Mouse (Mus musculus): ENCODE results near the gene Ccdc130. TPM values are rescaled to one million over a fixed set of nuclear protein-coding genes. Genes with fewer than 3 reads are reported as not detected.

Gene Ccdc130
- polyA plus RNA-seq, 1 experiment from 2014 or later, result 26.6 TPM

GRCm38 (mm10) chr8:84272302-84272701 is 2.1 kb upstream of the Ccdc130 start:
- Histone ChIP-seq H3K4me3 (no peak overlapping the region), H3K4me1 (peaks cover 14% of the 10 kb centered on the region), H3K4me2 (no peak overlapping the region), H3K27me3 (replicated peaks) (no peaks in the 10 kb centered on the region), H3K27ac (no peak overlapping the region), H3K36me3 (replicated peaks) (no peaks in the 10 kb centered on the region), H3K9me3 (no peaks in the 10 kb centered on the region), H3K9ac (no peak overlapping the region)
- 88% methylated on average over 4 of the region's 4 CpGs for WGBS
- no peak for ATAC-seq (replicated peaks)

- Histone ChIP-seq H3K4me3 (no peak overlapping the region), H3K27me3 (replicated peaks) (no peaks in the 10 kb centered on the region), H3K36me3 (replicated peaks) (peaks cover 62% of the 10 kb centered on the region), H3K9me3 (no peaks in the 10 kb centered on the region), H3K9ac (no peak overlapping the region), H3K4me1 (peaks cover 14% of the 10 kb centered on the region), H3K4me2 (no peak overlapping the region), H3K27ac (no peak overlapping the region)
- ATAC-seq (replicated peaks), result no peak
- 95% methylated on average over 4 of the region's 4 CpGs for WGBS
Observed at GRCm38 (mm10) chr8:84261098-84261497, 9.1 kb downstream of the Ccdc130 start.

- H3K9me3 ChIP-seq, result no peaks in the 10 kb centered on the region
- H3K4me2 ChIP-seq, result peak within 1 kb of the TSS; percentile 97
- H3K9ac ChIP-seq, result peak within 1 kb of the TSS; percentile 89
- ATAC-seq (replicated peaks), result peak; percentile 90
- H3K4me1 ChIP-seq, result peaks cover 18% of the 10 kb centered on the region
- H3K27ac ChIP-seq, result peak within 1 kb of the TSS; percentile 85
- no peaks in the 10 kb centered on the region for H3K27me3 ChIP-seq (replicated peaks)
- under 1% methylated on average over 64 of the region's 64 CpGs for WGBS
- peaks cover 41% of the 10 kb centered on the region for H3K36me3 ChIP-seq (replicated peaks)
- H3K4me3 ChIP-seq, result peak within 1 kb of the TSS; percentile 88
Observed at GRCm38 (mm10) chr8:84256822-84257610, 13.2 kb downstream of the Ccdc130 start, which contains the start of gene Mri1. TSS of gene Mri1 (minus strand) at chr8:84257326.

GRCm38 (mm10) chr8:84256458-84256821 is 13.7 kb downstream of the Ccdc130 start:
- ATAC-seq (replicated peaks), result peak; percentile 40
- 14% methylated on average over 6 of the region's 6 CpGs for WGBS
- peaks cover 36% of the 10 kb centered on the region for H3K36me3 ChIP-seq (replicated peaks)

GRCm38 (mm10) chr8:84255858-84256257 is 14.3 kb downstream of the Ccdc130 start:
- Histone ChIP-seq H3K4me2 (peak overlapping the region; percentile 97), H3K4me3 (peak overlapping the region; percentile 88), H3K9me3 (no peaks in the 10 kb centered on the region), H3K27me3 (replicated peaks) (no peaks in the 10 kb centered on the region), H3K9ac (peak overlapping the region; percentile 89; the same call in 1 of the 2 replicates), H3K27ac (no peak overlapping the region), H3K36me3 (replicated peaks) (peaks cover 32% of the 10 kb centered on the region), H3K4me1 (peaks cover 18% of the 10 kb centered on the region)
- ATAC-seq (replicated peaks), result no peak
- WGBS, result 83% methylated on average over 3 of the region's 3 CpGs

More at GRCm38 (mm10) chr8:84256458-84256821, 13.7 kb downstream of the Ccdc130 start:
- Histone ChIP-seq H3K27ac (peak overlapping the region; percentile 85), H3K4me1 (peaks cover 18% of the 10 kb centered on the region), H3K9me3 (no peaks in the 10 kb centered on the region), H3K9ac (peak overlapping the region; percentile 89), H3K4me3 (peak overlapping the region; percentile 88), H3K27me3 (replicated peaks) (no peaks in the 10 kb centered on the region), H3K4me2 (peak overlapping the region; percentile 97)

- ATAC-seq (replicated peaks), result peak; percentile 94
- Histone ChIP-seq H3K4me3 (peak within 1 kb of the TSS; percentile 83), H3K4me2 (peak within 1 kb of the TSS; percentile 66), H3K9me3 (no peaks in the 10 kb centered on the region), H3K27me3 (replicated peaks) (no peaks in the 10 kb centered on the region), H3K4me1 (peaks cover 9% of the 10 kb centered on the region), H3K27ac (peak within 1 kb of the TSS; percentile 78), H3K36me3 (replicated peaks) (peaks cover 34% of the 10 kb centered on the region), H3K9ac (peak within 1 kb of the TSS; percentile 84)
- WGBS, result 4% methylated on average over 52 of the region's 52 CpGs
Observed at GRCm38 (mm10) chr8:84249257-84250170, 20.7 kb downstream of the Ccdc130 start, which contains the start of gene D8Ertd738e. TSS of gene D8Ertd738e (minus strand) at chr8:84249719.

- Histone ChIP-seq H3K9me3 (no peaks in the 10 kb centered on the region), H3K27ac (no peak overlapping the region), H3K36me3 (replicated peaks) (peaks cover 21% of the 10 kb centered on the region), H3K9ac (no peak overlapping the region), H3K4me2 (no peak overlapping the region), H3K4me3 (no peak overlapping the region), H3K4me1 (peaks cover 7% of the 10 kb centered on the region; the same call in 1 of the 2 replicates), H3K27me3 (replicated peaks) (no peaks in the 10 kb centered on the region)
- WGBS, result 53% methylated on average over 2 of the region's 2 CpGs
- no peak for ATAC-seq (replicated peaks)
Observed at GRCm38 (mm10) chr8:84241821-84242220, 28.4 kb downstream of the Ccdc130 start.

- Histone ChIP-seq H3K4me3 (no peak overlapping the region), H3K27ac (no peak overlapping the region), H3K9ac (no peak overlapping the region), H3K36me3 (replicated peaks) (peaks cover 17% of the 10 kb centered on the region), H3K4me1 (peaks cover 8% of the 10 kb centered on the region), H3K9me3 (no peaks in the 10 kb centered on the region), H3K4me2 (no peak overlapping the region), H3K27me3 (replicated peaks) (no peaks in the 10 kb centered on the region)
- 66% methylated on average over 6 of the region's 6 CpGs for whole genome bisulfite sequencing
- ATAC-seq (replicated peaks), result no peak
Observed at GRCm38 (mm10) chr8:84241167-84241566, 29.0 kb downstream of the Ccdc130 start.

- peaks cover 39% of the 10 kb centered on the region for H3K4me1 ChIP-seq
- H3K27me3 ChIP-seq (replicated peaks), result no peaks in the 10 kb centered on the region
- H3K9ac ChIP-seq, result peak overlapping the region; percentile 51
- H3K4me2 ChIP-seq, result peak overlapping the region; percentile 80
- H3K4me3 ChIP-seq, result peak overlapping the region; percentile 95
- peak; percentile 12 for ATAC-seq (replicated peaks)
- 17% methylated on average over 19 of the region's 19 CpGs for WGBS
- peak overlapping the region; percentile 82 for H3K27ac ChIP-seq
- no peaks in the 10 kb centered on the region for H3K9me3 ChIP-seq
- no peaks in the 10 kb centered on the region for H3K36me3 ChIP-seq (replicated peaks)
Observed at GRCm38 (mm10) chr8:84237542-84238229, 32.5 kb downstream of the Ccdc130 start.

- peak; percentile 98 for ATAC-seq (replicated peaks)
- Histone ChIP-seq H3K36me3 (replicated peaks) (peaks cover under 1% of the 10 kb centered on the region; the same call in 1 of the 2 replicates), H3K4me3 (peak within 1 kb of the TSS; percentile 95), H3K9me3 (no peaks in the 10 kb centered on the region), H3K4me1 (peaks cover 39% of the 10 kb centered on the region), H3K27me3 (replicated peaks) (no peaks in the 10 kb centered on the region), H3K9ac (peak within 1 kb of the TSS; percentile 99), H3K4me2 (peak within 1 kb of the TSS; percentile 88), H3K27ac (peak within 1 kb of the TSS; percentile 82)
- under 1% methylated on average over 35 of the region's 35 CpGs for WGBS
Observed at GRCm38 (mm10) chr8:84236998-84237473, 33.1 kb downstream of the Ccdc130 start, which contains the start of gene Zswim4. TSS of gene Zswim4 (minus strand) at chr8:84237055.

- WGBS, result 0% methylated on average over 26 of the region's 30 CpGs
Observed at GRCm38 (mm10) chr8:84236410-84236997, 33.7 kb downstream of the Ccdc130 start.

More at GRCm38 (mm10) chr8:84236410-84236997, 33.7 kb downstream of the Ccdc130 start:
- Histone ChIP-seq H3K9ac (peak overlapping the region; percentile 99), H3K27me3 (replicated peaks) (no peaks in the 10 kb centered on the region), H3K36me3 (replicated peaks) (peaks cover 5% of the 10 kb centered on the region; the same call in 1 of the 2 replicates), H3K27ac (peak overlapping the region; percentile 74), H3K4me1 (peaks cover 39% of the 10 kb centered on the region), H3K4me3 (peak overlapping the region; percentile 95), H3K4me2 (peak overlapping the region; percentile 88), H3K9me3 (no peaks in the 10 kb centered on the region)
- ATAC-seq (replicated peaks), result peak; percentile 60
